Mouse (Mus musculus): ENCODE measurements around the gene Tob2.

The Tob2 gene

GRCm38 (mm10) chr15:81858517-81859329 is at the start of gene Tob2:
Tob2 (minus strand) TSS chr15:81858796.
- DNase-seq (ENCODE audit: low spot score), result peak; percentile 49

- no peak for DNase-seq (ENCODE audit: low spot score)
These were observed 49.4 kb upstream of the Tob2 start for GRCm38 (mm10) chr15:81907953-81908352.

- DNase-seq (ENCODE audit: low spot score), result peak; percentile 45
These were observed 46.3 kb upstream of the Tob2 start for GRCm38 (mm10) chr15:81904939-81905338.

- no peak for DNase-seq (ENCODE audit: low spot score)
These were observed 40.2 kb upstream of the Tob2 start for GRCm38 (mm10) chr15:81898751-81899150.

DNA sequence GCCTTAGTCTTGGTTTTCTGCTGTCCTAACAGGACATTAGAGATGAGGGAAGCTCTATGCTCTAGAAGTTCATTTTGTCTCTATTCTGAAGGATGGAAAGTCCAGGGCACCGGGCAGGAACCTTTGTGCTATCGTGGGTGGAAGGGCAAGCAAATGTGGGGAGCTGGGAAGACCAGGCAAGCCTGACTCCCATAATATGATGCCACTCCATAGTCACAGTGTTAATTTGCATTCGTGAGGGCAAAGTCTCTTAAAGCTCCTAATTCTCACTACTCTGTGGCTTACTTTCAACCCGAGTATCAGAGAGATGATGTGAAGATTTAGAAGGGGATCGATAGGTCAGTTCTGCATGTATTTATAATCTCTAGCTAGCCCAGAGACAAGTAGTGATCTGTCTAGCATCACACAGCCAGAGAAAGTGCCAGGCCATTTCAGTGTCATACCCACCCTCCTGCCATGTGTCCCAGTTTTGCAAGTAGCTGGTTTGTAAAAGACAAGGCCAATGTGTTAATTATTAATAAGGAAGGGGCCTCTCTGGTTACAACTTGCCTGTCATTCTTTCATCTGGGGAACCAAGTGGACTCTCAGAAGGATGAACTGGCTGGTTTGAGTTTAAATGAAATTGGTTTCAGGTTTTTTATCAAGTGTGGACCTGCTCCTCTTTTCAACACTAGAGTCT is 39.1 kb upstream of the Tob2 start:
- no peak for DNase-seq (ENCODE audit: low spot score)

- no peak for DNase-seq (ENCODE audit: low spot score)
These were observed 37.8 kb upstream of the Tob2 start for GRCm38 (mm10) chr15:81896407-81896806.

DNA sequence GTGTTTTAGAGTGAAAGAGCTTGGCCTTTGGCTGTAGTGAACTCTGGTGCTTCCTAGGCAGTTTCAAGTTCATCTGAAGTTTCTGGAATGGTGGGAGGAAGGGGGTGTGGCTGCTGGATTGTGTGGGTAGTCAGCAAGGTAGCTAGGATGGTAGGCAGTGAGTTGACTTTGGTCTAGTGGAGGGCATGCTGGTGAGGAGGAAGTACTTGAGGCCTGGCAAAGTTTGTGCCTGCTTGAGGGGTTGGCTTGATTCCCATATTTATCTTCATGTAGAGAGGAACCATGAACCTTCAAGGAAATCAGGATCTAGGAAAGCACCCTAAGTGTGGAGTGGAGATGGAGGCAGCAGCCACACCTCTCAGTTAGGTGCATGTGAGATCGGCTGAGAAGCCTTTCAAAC is 35.4 kb upstream of the Tob2 start:
- no peak for DNase-seq (ENCODE audit: low spot score)

DNA sequence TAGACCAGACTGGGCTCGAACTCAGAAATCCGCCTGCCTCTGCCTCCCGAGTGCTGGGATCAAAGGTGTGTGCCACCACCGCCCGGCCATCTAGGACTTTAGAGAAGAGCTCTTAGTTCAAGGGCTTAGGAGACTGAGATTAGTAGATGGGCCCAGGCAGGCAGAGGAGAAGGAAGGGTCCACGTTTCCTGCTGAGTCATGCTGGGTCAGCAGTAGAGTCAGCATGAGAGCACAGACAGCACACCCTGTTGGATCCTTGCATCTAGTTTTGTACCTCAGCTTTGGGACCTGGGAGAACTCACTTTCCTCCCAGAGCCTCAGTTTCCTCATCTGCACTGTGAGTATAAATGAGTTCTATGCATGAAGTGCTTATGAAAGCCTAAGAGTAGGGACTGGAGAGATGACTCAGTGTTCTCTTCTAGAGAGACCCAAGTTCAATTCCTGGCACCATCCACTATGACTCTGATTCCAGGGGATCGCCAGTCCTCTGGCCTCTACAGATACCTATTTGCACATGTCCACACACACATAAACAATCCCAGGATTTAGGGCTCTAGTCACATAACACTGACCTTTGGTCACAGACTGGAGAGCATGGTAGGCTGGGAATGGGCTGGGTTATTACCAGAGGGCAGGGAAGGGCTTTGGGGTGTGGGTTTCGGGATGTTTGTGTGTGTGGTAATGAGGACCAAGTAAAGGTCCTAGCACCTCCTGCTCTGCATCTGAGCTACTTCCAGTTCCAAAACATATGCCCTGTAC is 33.4 kb upstream of the Tob2 start:
- DNase-seq (ENCODE audit: low spot score), result no peak

- no peak for DNase-seq (ENCODE audit: low spot score)
These were observed 32.7 kb upstream of the Tob2 start for GRCm38 (mm10) chr15:81891140-81891802.

DNA sequence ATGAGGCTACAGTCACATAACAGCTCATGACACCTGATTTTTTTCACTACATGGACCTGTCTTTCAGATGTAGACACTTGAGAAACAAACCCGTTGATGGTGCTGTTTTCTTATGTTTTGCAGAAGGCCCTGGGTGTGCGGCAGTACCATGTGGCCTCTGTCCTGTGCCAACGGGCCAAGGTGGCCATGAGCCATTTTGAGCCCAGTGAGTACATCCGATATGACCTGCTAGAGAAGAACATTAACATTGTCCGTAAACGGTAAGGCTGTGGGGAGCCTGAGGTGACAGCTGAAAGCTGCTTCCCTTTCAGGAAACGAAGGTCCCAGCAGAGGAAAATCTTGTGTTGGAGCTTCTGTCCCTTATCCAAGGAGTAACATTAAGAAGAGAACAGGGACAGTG is 30.6 kb upstream of the Tob2 start:
- DNase-seq (ENCODE audit: low spot score), result no peak

- no peak for DNase-seq (ENCODE audit: low spot score)
These were observed 28.4 kb upstream of the Tob2 start for GRCm38 (mm10) chr15:81886795-81887550.

- DNase-seq (ENCODE audit: low spot score), result no peak
These were observed 26.9 kb upstream of the Tob2 start for GRCm38 (mm10) chr15:81885418-81885934.

GRCm38 (mm10) chr15:81882348-81882747 is 23.8 kb upstream of the Tob2 start:
- DNase-seq (ENCODE audit: low spot score), result no peak

- DNase-seq (ENCODE audit: low spot score), result no peak
These were observed 21.2 kb upstream of the Tob2 start for GRCm38 (mm10) chr15:81879531-81880401.

- DNase-seq (ENCODE audit: low spot score), result peak; percentile 99
These were observed 13.9 kb upstream of the Tob2 start, which contains the start of gene Aco2 for GRCm38 (mm10) chr15:81872262-81873136. Aco2 (plus strand) TSS chr15:81872309.

DNA sequence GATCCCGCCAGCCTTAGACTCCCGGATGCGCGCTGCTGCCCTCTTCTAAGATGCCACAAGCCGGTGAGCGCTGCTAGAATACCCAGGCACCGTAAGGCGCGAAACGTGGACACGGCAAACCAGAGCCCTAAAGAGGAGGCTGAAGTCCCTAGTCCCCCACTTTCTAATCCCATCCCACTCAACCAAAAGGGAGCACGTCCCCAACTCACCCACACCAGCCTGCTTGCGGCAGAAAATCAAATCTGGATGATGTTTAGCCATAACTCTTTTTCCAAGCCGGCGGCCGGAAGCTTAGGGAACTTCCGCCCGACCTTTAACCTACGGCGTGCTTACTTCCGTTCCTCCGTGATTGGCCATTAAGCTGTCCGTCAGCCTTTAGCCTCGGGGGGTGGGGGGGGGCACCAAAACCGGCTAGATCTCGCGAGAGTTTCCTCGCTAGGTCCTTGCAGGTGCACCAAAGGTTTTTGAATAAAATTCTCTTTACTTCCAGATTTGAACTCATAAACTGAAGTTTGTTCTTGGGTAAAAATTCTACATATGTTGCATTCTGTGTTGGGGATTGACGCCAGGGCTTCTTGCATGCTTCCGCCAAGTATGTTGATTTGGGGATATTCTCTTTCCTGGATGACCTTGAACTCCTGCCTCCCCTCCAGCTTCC is 13.1 kb upstream of the Tob2 start, which contains the start of gene Phf5a:
Gene Phf5a (minus strand): TSS at position 308 of the 658 bp plus-strand sequence.
- peak; percentile 61 for DNase-seq (ENCODE audit: low spot score)

DNA sequence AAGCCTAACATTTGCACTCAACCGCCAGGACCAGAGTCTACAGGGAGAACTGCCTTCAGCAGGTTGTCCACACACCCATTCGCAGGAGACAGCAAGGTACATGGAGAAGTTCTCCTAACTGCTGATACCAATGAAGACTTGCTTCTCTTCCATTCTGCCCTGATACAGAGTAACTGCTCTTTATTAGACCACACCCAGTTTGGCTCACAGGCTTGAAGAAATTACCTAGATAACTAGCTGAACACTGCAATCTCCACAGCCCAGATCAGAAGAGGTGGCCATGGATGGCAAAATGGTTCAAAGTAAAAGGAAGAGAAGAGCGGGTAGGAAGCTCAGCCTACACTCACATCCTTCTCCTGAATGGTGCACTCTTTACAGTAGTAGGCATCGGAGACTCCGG is 11.4 kb upstream of the Tob2 start:
- DNase-seq (ENCODE audit: low spot score), result no peak

DNA sequence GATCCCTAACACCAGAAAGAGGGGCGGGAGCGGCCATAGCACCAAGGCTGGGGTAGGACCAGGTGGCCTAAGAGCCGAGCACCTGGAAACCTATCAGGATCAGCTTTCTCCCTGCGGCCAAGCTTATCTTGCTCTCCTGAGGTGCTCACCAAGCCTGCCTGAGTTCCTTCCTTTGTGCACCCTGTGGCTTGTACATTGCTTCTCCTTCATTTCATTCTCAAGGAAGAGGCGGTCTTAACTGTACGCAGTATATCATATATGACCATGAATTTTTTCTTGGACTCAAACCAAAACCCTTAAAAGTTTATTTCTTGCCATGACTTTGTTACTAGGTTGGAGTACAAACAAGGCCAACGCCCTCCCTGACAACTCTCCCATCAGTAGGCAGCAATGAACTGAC is 5.6 kb upstream of the Tob2 start:
- no peak for DNase-seq (ENCODE audit: low spot score)
